Mouse (Mus musculus): ENCODE data around the gene Zfp458. TPM values are rescaled to one million over a fixed set of nuclear protein-coding genes. Genes with fewer than 3 reads are reported as not detected.

The Zfp458 gene
- polyA plus RNA-seq, 1 experiment from 2014 or later: 4.0 TPM

Other genes starting within 250 kb of the Zfp458 start
- 5.8 TPM in 2 replicates for gene Zfp712, start 217.3 kb downstream of the Zfp458 start, polyA plus RNA-seq (2014; fragmentation: Nextera tagmentation; extraction: Ambion mirVana)
- 9.2 and 9.6 TPM in 2 replicates for gene Zfp708, start 180.5 kb downstream of the Zfp458 start, polyA plus RNA-seq (2014; fragmentation: Nextera tagmentation; extraction: Ambion mirVana)
- gene Gm28557, start 169.9 kb downstream of the Zfp458 start, polyA plus RNA-seq (2014; fragmentation: Nextera tagmentation; extraction: Ambion mirVana): 1.9 and 3.3 TPM in 2 replicates
- gene Rslcan18, start 162.2 kb downstream of the Zfp458 start, polyA plus RNA-seq (2014; fragmentation: Nextera tagmentation; extraction: Ambion mirVana): 0.14 and 0.26 TPM in 2 replicates
- gene Zfp759, start 156.8 kb downstream of the Zfp458 start, polyA plus RNA-seq (2014; fragmentation: Nextera tagmentation; extraction: Ambion mirVana): 1.7 and 3.3 TPM in 2 replicates
- 4.5 and 5.4 TPM in 2 replicates for gene Rsl1, start 105.3 kb downstream of the Zfp458 start, polyA plus RNA-seq (2014; fragmentation: Nextera tagmentation; extraction: Ambion mirVana)
- gene Zfp455, start 84.0 kb downstream of the Zfp458 start, polyA plus RNA-seq (2014; fragmentation: Nextera tagmentation; extraction: Ambion mirVana): 0.86 and 1.2 TPM in 2 replicates
- 0.43 and 0.56 TPM in 2 replicates for gene Zfp457, start 28.0 kb upstream of the Zfp458 start, polyA plus RNA-seq (2014; fragmentation: Nextera tagmentation; extraction: Ambion mirVana)
- gene Zfp595, start 54.1 kb upstream of the Zfp458 start, polyA plus RNA-seq (2014; fragmentation: Nextera tagmentation; extraction: Ambion mirVana): 1.6 and 1.7 TPM in 2 replicates
- gene Gm28044, start 82.1 kb upstream of the Zfp458 start, polyA plus RNA-seq (2014; fragmentation: Nextera tagmentation; extraction: Ambion mirVana): not detected in 2 replicates
- gene Zfp953, start 82.1 kb upstream of the Zfp458 start, polyA plus RNA-seq (2014; fragmentation: Nextera tagmentation; extraction: Ambion mirVana): 0.75 and 1.2 TPM in 2 replicates
- 0.25 TPM in 1 of 2 replicates, not detected in the other for gene Gm28041, start 97.3 kb upstream of the Zfp458 start, polyA plus RNA-seq (2014; fragmentation: Nextera tagmentation; extraction: Ambion mirVana)
- 1.1 and 1.2 TPM in 2 replicates for gene Zfp456, start 97.3 kb upstream of the Zfp458 start, polyA plus RNA-seq (2014; fragmentation: Nextera tagmentation; extraction: Ambion mirVana)
- 3.2 and 4.3 TPM in 2 replicates for gene Zfp429, start 121.4 kb upstream of the Zfp458 start, polyA plus RNA-seq (2014; fragmentation: Nextera tagmentation; extraction: Ambion mirVana)
- gene Zfp459, start 143.0 kb upstream of the Zfp458 start, polyA plus RNA-seq (2014; fragmentation: Nextera tagmentation; extraction: Ambion mirVana): 0.70 and 1.4 TPM in 2 replicates
- gene Zfp874a, start 173.2 kb upstream of the Zfp458 start, polyA plus RNA-seq (2014; fragmentation: Nextera tagmentation; extraction: Ambion mirVana): 7.5 TPM in 2 replicates
- gene Zfp874b, start 205.8 kb upstream of the Zfp458 start, polyA plus RNA-seq (2014; fragmentation: Nextera tagmentation; extraction: Ambion mirVana): 1.3 and 1.4 TPM in 2 replicates
- 15.4 and 15.6 TPM in 2 replicates for gene Zfp58, start 222.1 kb upstream of the Zfp458 start, polyA plus RNA-seq (2014; fragmentation: Nextera tagmentation; extraction: Ambion mirVana)
- gene Gm26965, start 247.7 kb upstream of the Zfp458 start, polyA plus RNA-seq (2014; fragmentation: Nextera tagmentation; extraction: Ambion mirVana): 0.23 TPM in 1 of 2 replicates, not detected in the other
- 34.9 and 39.7 TPM in 2 replicates for gene Zfp87, start 247.7 kb upstream of the Zfp458 start, polyA plus RNA-seq (2014; fragmentation: Nextera tagmentation; extraction: Ambion mirVana)

Data from hindbrain, embryonic 11.5 days (tissue).